Mouse (Mus musculus): ENCODE measurements around the gene Tmem243.

GRCm38 (mm10) chr5:9163411-9163810, 62.9 kb downstream of the Tmem243 start:
- TF ChIP-seq GATA1 (IDR thresholded peaks at IDR 0.05; ENCODE audit: borderline replicate concordance, low read length) (no peak), FLI1 (IDR thresholded peaks at IDR 0.05; ENCODE audit: low read length) (no peak)
